Mouse (Mus musculus) lung, adult 2 months (tissue): ENCODE data around the gene Dlgap1.

Experiments
- CTCF ChIP-seq: fragments of 200-500 bp; IDR thresholded peaks from 2 replicates; pipeline ENCODE4 v1.5.1; 2011; ENCODE audit warnings: mild to moderate bottlenecking, low read length, control low read depth; ENCODE audit not compliant: insufficient read depth
- POLR2A ChIP-seq: fragments of 200-500 bp; IDR thresholded peaks from 2 replicates; pipeline ENCODE4 v1.6.1; 2011; ENCODE audit warnings: low read depth, mild to moderate bottlenecking, control low read depth, low read length, borderline replicate concordance; ENCODE audit errors: extremely low read depth

DNA sequence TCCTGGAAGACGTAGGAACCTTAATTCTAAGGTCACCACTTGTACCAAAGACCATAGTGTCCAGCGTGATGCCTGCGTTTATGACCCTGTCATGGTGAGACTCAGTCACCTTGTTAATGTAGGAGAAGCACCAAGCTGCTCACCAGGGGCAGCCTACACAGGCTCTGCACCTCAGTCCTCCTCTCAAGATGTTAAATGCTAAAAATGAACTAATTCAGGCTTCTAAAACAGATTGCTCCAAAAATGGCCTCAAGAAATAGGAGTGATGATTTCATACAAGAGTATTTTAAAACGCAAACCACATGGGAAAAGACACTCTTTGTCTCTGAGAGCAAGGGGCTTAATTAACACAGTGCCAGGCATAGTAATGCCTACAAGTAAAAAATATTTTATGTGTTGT lies 505.0 kb downstream of the Dlgap1 start:
- no peak for TF ChIP-seq POLR2A
- no peak for TF ChIP-seq CTCF
